In genomic region chr4:132251596-132251995, GRCm38 (mm10) we compare ENCODE assay signal across 19 mouse cellular contexts. TPM values are rescaled to one million over a fixed set of nuclear protein-coding genes. Genes with fewer than 3 reads are reported as not detected.
A peak's percentile ranks its signal among the peaks of the same experiment; 100 is the strongest.
DNase-seq lines count a peak whose midpoint lies in the region; ATAC-seq and TF ChIP-seq lines count a peak whose summit lies in the region.
"Had no signal": no experiment of that assay in that cellular context is flagged by ENCODE, and none has a peak within 500 bp of the region (broad histone marks: within the 10 kb centered on the region; RNA-seq: fewer than 3 reads in every experiment).

No protein-coding gene starts in this region.

- no peak for ATAC-seq in hindbrain, postnatal 0 days
- ATAC-seq: CD4-positive, CD25-positive, alpha-beta regulatory T cell, adult 4 months; forebrain, embryonic 13.5 days; intestine, embryonic 16.5 days had no signal

- H3K4me2 ChIP-seq in CH12.LX (ENCODE audit: insufficient read depth, low read depth, poor library complexity, severe bottlenecking) = no peak overlapping the region
- H3K4me2 ChIP-seq in hindbrain, postnatal 0 days (ENCODE audit: low read depth, low read length) = no peak overlapping the region
- H3K4me2 ChIP-seq: forebrain, embryonic 13.5 days; heart, embryonic 12.5 days; hindbrain, embryonic 14.5 days had no signal

- H3K36me3 ChIP-seq in CH12.LX (replicated peaks in 1 of 2; ENCODE audit: control insufficient read depth in 1 of 2, insufficient read depth in 1 of 2, low read length in 1 of 2) = peaks cover 13 to 46% of the 10 kb centered on the region in 2 experiments
- no peaks in the 10 kb centered on the region for H3K36me3 ChIP-seq in splenic B cell, adult 2 months (ENCODE audit: control insufficient read depth, insufficient read depth, low read length, poor library complexity, severe bottlenecking)
- H3K36me3 ChIP-seq in hindbrain, postnatal 0 days (ENCODE audit: insufficient read depth, low read length) = peaks cover 15% of the 10 kb centered on the region; the same call in 1 of the 2 replicates

- no peak for TF ChIP-seq POLR2A in CH12.LX (IDR thresholded peaks at IDR 0.05; ENCODE audit: low read depth, low read length)

- H3K4me1 ChIP-seq in CH12.LX (ENCODE audit: control insufficient read depth in 1 of 2, insufficient read depth in 2 of 2) = peaks cover 7 to 50% of the 10 kb centered on the region in 2 experiments
- H3K4me1 ChIP-seq in hindbrain, postnatal 0 days (ENCODE audit: insufficient read depth, low read length) = no peaks in the 10 kb centered on the region
- H3K4me1 ChIP-seq: forebrain, embryonic 13.5 days; hindbrain, embryonic 10.5 days had no signal

- H3K27ac ChIP-seq in CH12.LX (ENCODE audit: insufficient read depth, low read depth) = 0 out of 2 replicates have a peak overlapping the region, but pooled peaks have one; percentile 11
- no peak overlapping the region for H3K27ac ChIP-seq in hindbrain, postnatal 0 days
- H3K27ac ChIP-seq: forebrain, embryonic 13.5 days; gastrocnemius, adult 2 months; hindbrain, embryonic 10.5 days; hindbrain, embryonic 14.5 days had no signal

- no peak for TF ChIP-seq RAD21 in CH12.LX (IDR thresholded peaks at IDR 0.05; ENCODE audit: low read depth, low read length)

- H3K9me3 ChIP-seq in CH12.LX (replicated peaks; ENCODE audit: low read length) = no peaks in the 10 kb centered on the region
- H3K9me3 ChIP-seq in hindbrain, postnatal 0 days (ENCODE audit: low read length) = no peaks in the 10 kb centered on the region
- H3K9me3 ChIP-seq: forebrain, embryonic 13.5 days; heart, embryonic 12.5 days; hindbrain, embryonic 10.5 days had no signal

- no peak overlapping the region for H3K4me3 ChIP-seq in CH12.LX (replicated peaks in 1 of 3; ENCODE audit: low read depth in 2 of 3, low read length in 2 of 3, poor library complexity in 1 of 3)
- H3K4me3 ChIP-seq in hindbrain, postnatal 0 days (ENCODE audit: low read length) = no peak overlapping the region
- H3K4me3 ChIP-seq: forebrain, embryonic 13.5 days; gastrocnemius, adult 2 months; heart, embryonic 12.5 days; hindbrain, embryonic 10.5 days had no signal

- WGBS in hindbrain, postnatal 0 days = 94% methylated on average over 9 of the region's 9 CpGs

- no peak for TF ChIP-seq CTCF in CH12.LX (conservative IDR thresholded peaks at IDR 0.05 in 1 of 2, IDR thresholded peaks at IDR 0.05 in 1 of 2; ENCODE audit: low read depth in 2 of 2, low read length in 2 of 2)
- no peak for TF ChIP-seq CTCF in hindbrain, postnatal 0 days (IDR thresholded peaks at IDR 0.05; ENCODE audit: low read depth)

- dilution Hi-C loops in CH12.LX (cut with MboI; ENCODE audit: extremely low pct_ligation_motif_present, extremely low pct_unique_long_range_greater_than_20kb, low sequenced_read_pairs) = no loop called here

- in situ Hi-C loops in CH12.LX (cut with MboI; ENCODE audit: low pct_ligation_motif_present, low pct_unique_long_range_greater_than_20kb, low sequenced_read_pairs) = loop anchor here (5.0 kb wide), 1 partner anchor 34 kb away; no protein-coding TSS in a partner anchor

- DNase-seq in adrenal gland, postnatal 36 days = peak; percentile 40 to 49
- no peak for DNase-seq in adrenal gland, postnatal 4 days (ENCODE audit: low spot score in 2 of 2)
- peak; percentile 62 to 68 for DNase-seq in B cell, adult 2 months
- DNase-seq in CH12.LX (ENCODE audit: extremely low read depth) = peak; percentile 86
- DNase-seq in splenic B cell, adult 2 months (ENCODE audit: low read depth, low spot score) = peak; percentile 78
- DNase-seq in hindbrain, postnatal 0 days (ENCODE audit: low spot score) = no peak
- DNase-seq: adrenal gland, adult 8-10 months; cerebellum, adult 11 months; cerebellum, adult 9-10 months; cerebellum, postnatal 25 days; gastrocnemius, adult 2 months; gastrocnemius, postnatal 25 days had no signal

- H3K27me3 ChIP-seq in CH12.LX (replicated peaks) = no peaks in the 10 kb centered on the region
- no peaks in the 10 kb centered on the region for H3K27me3 ChIP-seq in splenic B cell, adult 2 months (ENCODE audit: control insufficient read depth, insufficient read depth, low read length, poor library complexity, severe bottlenecking)
- no peaks in the 10 kb centered on the region for H3K27me3 ChIP-seq in hindbrain, postnatal 0 days (ENCODE audit: insufficient read depth, low read length)
- H3K27me3 ChIP-seq: forebrain, embryonic 13.5 days; heart, embryonic 12.5 days had no signal

- H3K9ac ChIP-seq in CH12.LX (ENCODE audit: insufficient read depth, low read depth) = no peak overlapping the region
- H3K9ac ChIP-seq in hindbrain, postnatal 0 days (replicated peaks; ENCODE audit: low read length) = no peak overlapping the region
- H3K9ac ChIP-seq: forebrain, embryonic 13.5 days; heart, embryonic 12.5 days; hindbrain, embryonic 14.5 days had no signal

- TF ChIP-seq EP300 in CH12.LX (IDR thresholded peaks at IDR 0.05; ENCODE audit: low read length) = peak; percentile 47; the same call in 1 of the 2 replicates

- peaks cover 7% of the 10 kb centered on the region for H3K79me2 ChIP-seq in CH12.LX (replicated peaks; ENCODE audit: control insufficient read depth, extremely low read depth, insufficient read depth, poor library complexity, severe bottlenecking)

TF ChIP-seq in CH12.LX, 34 proteins besides CTCF, POLR2A, EP300 and RAD21 (continues in another document):
- TF ChIP-seq NELFE (IDR thresholded peaks at IDR 0.05; ENCODE audit: low read depth, low read length) = no peak
- no peak for TF ChIP-seq PAX5 (IDR thresholded peaks at IDR 0.05; ENCODE audit: low read length)
- TF ChIP-seq MYC (IDR thresholded peaks at IDR 0.05; ENCODE audit: low read depth, low read length) = no peak
- TF ChIP-seq HCFC1 (IDR thresholded peaks at IDR 0.05; ENCODE audit: low read depth, low read length) = no peak
- peak; percentile 36; the same call in 1 of the 2 replicates for TF ChIP-seq ETS1 (conservative IDR thresholded peaks at IDR 0.05; ENCODE audit: low read depth, low read length)
- no peak for TF ChIP-seq UBTF (IDR thresholded peaks at IDR 0.05; ENCODE audit: low read depth, low read length)
- TF ChIP-seq MAZ (IDR thresholded peaks at IDR 0.05; ENCODE audit: low read depth, low read length) = no peak
- TF ChIP-seq ZNF384 (IDR thresholded peaks at IDR 0.05; ENCODE audit: low read depth, low read length) = no peak
- TF ChIP-seq POLR2AphosphoS2 (IDR thresholded peaks at IDR 0.05; ENCODE audit: low read depth, low read length) = no peak
- TF ChIP-seq TCF12 (IDR thresholded peaks at IDR 0.05; ENCODE audit: low read depth, low read length) = peak; percentile 20; the same call in 1 of the 2 replicates
- TF ChIP-seq ZKSCAN1 (IDR thresholded peaks at IDR 0.05; ENCODE audit: borderline replicate concordance, low read depth, low read length) = no peak
- TF ChIP-seq JUND (conservative IDR thresholded peaks at IDR 0.05; ENCODE audit: low read depth, low read length) = no peak
- no peak for TF ChIP-seq GABPA (IDR thresholded peaks at IDR 0.05; ENCODE audit: insufficient replicate concordance, low read depth, low read length)
- TF ChIP-seq ELF1 (IDR thresholded peaks at IDR 0.05; ENCODE audit: low read depth, low read length) = peak; percentile 68
- no peak for TF ChIP-seq SMC3 (IDR thresholded peaks at IDR 0.05; ENCODE audit: low read depth, low read length)
- no peak for TF ChIP-seq ZMIZ1 (IDR thresholded peaks at IDR 0.05; ENCODE audit: low read depth, low read length)
- TF ChIP-seq MAX (IDR thresholded peaks at IDR 0.05; ENCODE audit: low read length) = no peak
- no peak for TF ChIP-seq SIN3A (IDR thresholded peaks at IDR 0.05; ENCODE audit: low read length)
- TF ChIP-seq JUN (IDR thresholded peaks at IDR 0.05; ENCODE audit: insufficient read depth, low read depth, low read length) = no peak
- TF ChIP-seq BHLHE40 (IDR thresholded peaks at IDR 0.05; ENCODE audit: low read depth, low read length) = peak; percentile 43
- TF ChIP-seq KAT2A (IDR thresholded peaks at IDR 0.05; ENCODE audit: insufficient replicate concordance, low read length) = 0 out of 2 replicates have a peak, but pooled peaks have one; percentile 20
- no peak for TF ChIP-seq MEF2A (IDR thresholded peaks at IDR 0.05; ENCODE audit: borderline replicate concordance, low read depth, low read length)
- TF ChIP-seq E2F4 (IDR thresholded peaks at IDR 0.05; ENCODE audit: insufficient replicate concordance, low read depth, low read length) = no peak

RNA-seq across cellular contexts. Expression of gene Gmeb1, which starts 9.8 kb away (rescaled TPM):
- total RNA-seq in adrenal gland, postnatal 36 days (2021) = 10 to 100 TPM; 16.4 to 20.5 TPM
- 10 to 100 TPM; 19.8 to 26.8 TPM for total RNA-seq in adrenal gland, postnatal 4 days (2021)
- total RNA-seq in CH12.LX (2012; rRNA removed) = 8.8 and 9.0 TPM in 2 replicates
- 7.9 and 8.2 TPM in 2 replicates for total RNA-seq in CH12.LX (2014; rRNA removed)
- 18.0 and 19.3 TPM in 2 replicates for polyA plus RNA-seq in CH12.LX (2012; ENCODE audit: insufficient read length, low read depth)
- total RNA-seq in hindbrain, postnatal 0 days (2014; rRNA removed) = 19.1 and 20.1 TPM in 2 replicates
- polyA plus RNA-seq in hindbrain, postnatal 0 days (2015; fragmentation: Nextera tagmentation; extraction: Ambion mirVana) = 29.9 and 30.2 TPM in 2 replicates

RNA-seq across cellular contexts. Expression of gene Taf12, which starts 22.6 kb away (rescaled TPM):
- 10 to 100 TPM; 26.3 to 37.4 TPM for total RNA-seq in adrenal gland, postnatal 36 days (2021)
- total RNA-seq in adrenal gland, postnatal 4 days (2021) = 10 to 100 TPM; 19.4 to 23.3 TPM
- 29.8 and 40.2 TPM in 2 replicates for total RNA-seq in CH12.LX (2012; rRNA removed)
- 74.7 and 86.1 TPM in 2 replicates for total RNA-seq in CH12.LX (2014; rRNA removed)
- 47.8 and 53.5 TPM in 2 replicates for polyA plus RNA-seq in CH12.LX (2012; ENCODE audit: insufficient read length, low read depth)
- total RNA-seq in hindbrain, postnatal 0 days (2014; rRNA removed) = 7.3 and 7.6 TPM in 2 replicates
- 30.0 and 30.5 TPM in 2 replicates for polyA plus RNA-seq in hindbrain, postnatal 0 days (2015; fragmentation: Nextera tagmentation; extraction: Ambion mirVana)

RNA-seq across cellular contexts. Expression of gene Ythdf2, which starts 39.5 kb away (rescaled TPM):
- 10 to 100 TPM; 48.1 to 57.0 TPM for total RNA-seq in adrenal gland, postnatal 36 days (2021)
- 10 to 100 TPM; 61.7 to 63.4 TPM for total RNA-seq in adrenal gland, postnatal 4 days (2021)
- total RNA-seq in CH12.LX (2012; rRNA removed) = 51.6 and 63.8 TPM in 2 replicates
- 53.3 and 56.5 TPM in 2 replicates for total RNA-seq in CH12.LX (2014; rRNA removed)
- 78.3 and 79.4 TPM in 2 replicates for polyA plus RNA-seq in CH12.LX (2012; ENCODE audit: insufficient read length, low read depth)
- 56.4 and 57.1 TPM in 2 replicates for total RNA-seq in hindbrain, postnatal 0 days (2014; rRNA removed)
- 86.4 and 87.7 TPM in 2 replicates for polyA plus RNA-seq in hindbrain, postnatal 0 days (2015; fragmentation: Nextera tagmentation; extraction: Ambion mirVana)

RNA-seq across cellular contexts. Expression of gene Rab42, which starts 51.6 kb away (rescaled TPM):
- total RNA-seq in adrenal gland, postnatal 36 days (2021) = 1 to 10 TPM in 1 of 2 experiments, under 1 TPM in 1; 0.56 to 1.7 TPM
- total RNA-seq in adrenal gland, postnatal 4 days (2021) = 1 to 10 TPM; 4.3 to 6.6 TPM
- total RNA-seq in CH12.LX (2012; rRNA removed) = 0.38 and 0.51 TPM in 2 replicates
- not detected in 2 replicates for total RNA-seq in CH12.LX (2014; rRNA removed)
- 0.31 TPM in 1 of 2 replicates, not detected in the other for polyA plus RNA-seq in CH12.LX (2012; ENCODE audit: insufficient read length, low read depth)
- total RNA-seq in hindbrain, postnatal 0 days (2014; rRNA removed) = 4.9 and 5.4 TPM in 2 replicates
- polyA plus RNA-seq in hindbrain, postnatal 0 days (2015; fragmentation: Nextera tagmentation; extraction: Ambion mirVana) = 5.1 and 5.9 TPM in 2 replicates
- total RNA-seq: granulocyte monocyte progenitor cell, adult 5-6 weeks had no signal

Comparison
In these comparisons a context has a peak if more than half of its experiments do, and no peak if none do; other contexts are left out.
1. DNase-seq: peak in adrenal gland, postnatal 36 days (2 of 2), B cell, adult 2 months (2 of 2), CH12.LX (single experiment) and splenic B cell, adult 2 months (single experiment); none in adrenal gland, postnatal 4 days (0 of 2) and hindbrain, postnatal 0 days (single experiment).